Mouse (Mus musculus) forelimb bud, embryonic 11.5 days (tissue): ENCODE data around the gene 1520401A03Rik.

Experiments
- DNase-seq: peaks from one replicate; pipeline ENCODE4 v3.0.0-alpha.2; 2012; ENCODE audit warnings: low read depth, low spot score

Gene 1520401A03Rik

GRCm38 (mm10) chr17:23742941-23743340, 20.4 kb upstream of the 1520401A03Rik start:
- DNase-seq: no peak

GRCm38 (mm10) chr17:23742210-23742793, 19.7 kb upstream of the 1520401A03Rik start:
- DNase-seq: no peak

GRCm38 (mm10) chr17:23741359-23742209, 19.0 kb upstream of the 1520401A03Rik start:
- no peak for DNase-seq

- DNase-seq: no peak
Observed at GRCm38 (mm10) chr17:23740598-23741021, 18.0 kb upstream of the 1520401A03Rik start, which contains the start of gene Paqr4. Gene Paqr4, minus strand, starts transcription at chr17:23740867.

GRCm38 (mm10) chr17:23740136-23740584, 17.6 kb upstream of the 1520401A03Rik start:
- DNase-seq: peak; percentile 80

- no peak for DNase-seq
Observed at GRCm38 (mm10) chr17:23739202-23740135, 16.9 kb upstream of the 1520401A03Rik start.

GRCm38 (mm10) chr17:23738836-23739201, 16.2 kb upstream of the 1520401A03Rik start:
- DNase-seq: no peak

- no peak for DNase-seq
Observed at GRCm38 (mm10) chr17:23737493-23738445, 15.2 kb upstream of the 1520401A03Rik start.

GRCm38 (mm10) chr17:23734341-23734740, 11.8 kb upstream of the 1520401A03Rik start:
- no peak for DNase-seq

GRCm38 (mm10) chr17:23730441-23730840, 7.9 kb upstream of the 1520401A03Rik start:
- DNase-seq: no peak

- DNase-seq: no peak
Observed at GRCm38 (mm10) chr17:23726758-23727142, 4.2 kb upstream of the 1520401A03Rik start.

GRCm38 (mm10) chr17:23725999-23726757, 3.6 kb upstream of the 1520401A03Rik start, which contains the start of gene Pkmyt1:
Gene Pkmyt1, plus strand, starts transcription at chr17:23726336.
- peak; percentile 94 for DNase-seq

GRCm38 (mm10) chr17:23725477-23725876, 2.9 kb upstream of the 1520401A03Rik start:
- no peak for DNase-seq

- DNase-seq: no peak
Observed at GRCm38 (mm10) chr17:23721886-23722285, 697 bp downstream of the 1520401A03Rik start.

GRCm38 (mm10) chr17:23719455-23719854, 3.1 kb downstream of the 1520401A03Rik start:
- DNase-seq: no peak

- DNase-seq: no peak
Observed at GRCm38 (mm10) chr17:23717003-23717402, 5.6 kb downstream of the 1520401A03Rik start.

- DNase-seq: peak; percentile 80
Observed at GRCm38 (mm10) chr17:23706212-23706611, 16.4 kb downstream of the 1520401A03Rik start.

- no peak for DNase-seq
Observed at GRCm38 (mm10) chr17:23705525-23706104, 17.0 kb downstream of the 1520401A03Rik start.

GRCm38 (mm10) chr17:23704741-23705140, 17.8 kb downstream of the 1520401A03Rik start:
- DNase-seq: no peak
